Mouse (Mus musculus) E14TG2a.4 (cell line): ENCODE data around the gene Ociad2.

Source experiments
- CTCF ChIP-seq: conservative IDR thresholded peaks from 2 replicates; pipeline ENCODE4 v1.5.1; 2014; ENCODE audit warnings: low read length
- NANOG ChIP-seq: IDR thresholded peaks from 2 replicates; pipeline ENCODE4 v1.6.1; 2014; ENCODE audit warnings: borderline replicate concordance, low read length, mixed read lengths

DNA sequence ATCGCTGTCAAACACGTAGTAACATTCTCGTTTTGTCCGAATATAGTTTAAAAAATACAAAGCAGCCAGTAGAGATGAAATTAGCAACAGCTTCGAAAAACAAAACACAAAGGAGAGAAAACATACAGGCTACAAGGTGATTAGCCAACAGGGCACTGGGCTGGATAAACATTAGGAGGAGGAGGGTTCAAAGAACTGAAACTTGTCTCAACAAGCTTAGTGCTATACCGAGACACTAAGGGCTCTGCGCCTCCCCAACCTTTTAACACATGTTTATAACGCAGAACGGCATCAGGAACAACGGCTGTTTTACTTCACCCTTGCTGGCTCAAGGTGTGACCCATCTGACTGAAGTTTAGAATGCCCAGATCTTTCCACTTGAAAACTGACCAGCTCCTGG, 61.6 kb downstream of the Ociad2 start:
- TF ChIP-seq NANOG (no peak), CTCF (no peak)
